Comparison of ENCODE assay signal across 8 mouse cellular contexts in genomic region chr16:4963797-4964709, GRCm38 (mm10). TPM values are rescaled to one million over a fixed set of nuclear protein-coding genes. Genes with fewer than 3 reads are reported as not detected.
DNase-seq lines count a peak whose midpoint lies in the region; ATAC-seq lines count a peak whose summit lies in the region.

Gene Anks3 (minus strand): TSS chr16:4964205.

- peak; percentile 99 for ATAC-seq in hindbrain, embryonic 13.5 days (ENCODE audit: low FRiP score)

- H3K4me2 ChIP-seq in hindbrain, embryonic 13.5 days, result peak within 1 kb of the TSS; percentile 84

- under 1% methylated on average over 75 of the region's 76 CpGs for WGBS in hindbrain, embryonic 13.5 days

- H3K27me3 ChIP-seq in hindbrain, embryonic 13.5 days, result no peaks in the 10 kb centered on the region

- peaks cover 24% of the 10 kb centered on the region for H3K36me3 ChIP-seq in hindbrain, embryonic 13.5 days

- peaks cover 31% of the 10 kb centered on the region for H3K4me1 ChIP-seq in hindbrain, embryonic 13.5 days (replicated peaks)

- H3K9ac ChIP-seq in hindbrain, embryonic 13.5 days, result peak within 1 kb of the TSS; percentile 89

- H3K4me3 ChIP-seq in hindbrain, embryonic 13.5 days, result peak within 1 kb of the TSS; percentile 93

- H3K27ac ChIP-seq in hindbrain, embryonic 13.5 days, result peak within 1 kb of the TSS; percentile 91

- H3K9me3 ChIP-seq in hindbrain, embryonic 13.5 days, result no peaks in the 10 kb centered on the region

- peak; percentile 98 for DNase-seq in NIH3T3 (ENCODE audit: low read depth)
- DNase-seq in cerebellum, postnatal 10 days, result peak; percentile 99 to 100
- peak; percentile 98 to 99 for DNase-seq in frontal cortex, postnatal 14 days (ENCODE audit: low spot score in 2 of 2)
- peak; percentile 88 to 96 for DNase-seq in layer of hippocampus, postnatal 25 days (ENCODE audit: extremely low spot score in 1 of 2, low spot score in 1 of 2)
- peak; percentile 98 for DNase-seq in lung, postnatal 25 days (ENCODE audit: low spot score)
- DNase-seq in retina, embryonic 14.5 days (ENCODE audit: low spot score), result peak; percentile 95
- peak; percentile 96 for DNase-seq in thymus, postnatal 4 days

RNA-seq across cellular contexts. Expression of gene Anks3, which starts in this region (rescaled TPM):
- 73.4 and 77.6 TPM in 2 replicates for polyA plus RNA-seq in hindbrain, embryonic 13.5 days (2015; fragmentation: Nextera tagmentation; extraction: Ambion mirVana)
- 10 to 100 TPM; 59.7 to 74.3 TPM for total RNA-seq in layer of hippocampus, postnatal 25 days (2021)

Comparison
In these comparisons a context has a peak if more than half of its experiments do, and no peak if none do; other contexts are left out.
1. Peak in every context shown above with its lines: DNase-seq, ATAC-seq, H3K4me3 ChIP-seq and H3K27ac ChIP-seq.